Mouse (Mus musculus): ENCODE data around the gene Lcn2. TPM values are rescaled to one million over a fixed set of nuclear protein-coding genes. Genes with fewer than 3 reads are reported as not detected.

Gene Lcn2
- polyA plus RNA-seq, 1 experiment from 2014 or later = not detected

DNA sequence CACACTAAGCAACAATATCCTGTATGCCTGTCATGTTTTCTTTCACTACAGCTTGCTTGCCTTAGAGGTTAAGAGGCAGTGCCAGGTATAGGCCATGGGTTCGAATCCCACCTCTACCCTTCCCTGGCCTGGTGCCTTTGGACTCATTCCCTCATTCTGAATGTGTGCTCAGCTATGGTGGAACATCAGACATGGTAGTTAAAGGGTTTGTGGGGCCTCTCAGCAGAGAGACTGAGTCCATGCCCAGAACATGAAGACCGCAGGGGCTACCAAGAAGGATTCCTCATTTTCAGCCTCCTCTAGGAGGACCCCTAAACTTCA lies 44.7 kb downstream of the Lcn2 start:
- WGBS = 88% methylated on average over 2 of the region's 2 CpGs

GRCm38 (mm10) chr2:32342539-32343350 lies 45.3 kb downstream of the Lcn2 start:
- H3K36me3 ChIP-seq (replicated peaks) = peaks cover 6% of the 10 kb centered on the region
- WGBS = 75% methylated on average over 6 of the region's 6 CpGs
- no peak overlapping the region for H3K4me3 ChIP-seq
- no peak for DNase-seq (ENCODE audit: extremely low spot score, low spot score)
- peak overlapping the region; percentile 37; the same call in 1 of the 2 replicates for H3K27ac ChIP-seq
- no peaks in the 10 kb centered on the region; the same call in 1 of the 2 replicates for H3K27me3 ChIP-seq (ENCODE audit: poor library complexity, severe bottlenecking)
- no peaks in the 10 kb centered on the region for H3K9me3 ChIP-seq
- peaks cover 21% of the 10 kb centered on the region for H3K4me1 ChIP-seq

More for the DNA sequence above, 44.7 kb downstream of the Lcn2 start:
- H3K9me3 ChIP-seq = no peaks in the 10 kb centered on the region
- H3K4me1 ChIP-seq = peaks cover 21% of the 10 kb centered on the region
- no peaks in the 10 kb centered on the region; the same call in 1 of the 2 replicates for H3K27me3 ChIP-seq (ENCODE audit: poor library complexity, severe bottlenecking)
- no peaks in the 10 kb centered on the region; the same call in 1 of the 2 replicates for H3K36me3 ChIP-seq (replicated peaks)
- no peak overlapping the region for H3K27ac ChIP-seq
- DNase-seq (ENCODE audit: extremely low spot score, low spot score) = no peak
- no peak overlapping the region for H3K4me3 ChIP-seq

DNA sequence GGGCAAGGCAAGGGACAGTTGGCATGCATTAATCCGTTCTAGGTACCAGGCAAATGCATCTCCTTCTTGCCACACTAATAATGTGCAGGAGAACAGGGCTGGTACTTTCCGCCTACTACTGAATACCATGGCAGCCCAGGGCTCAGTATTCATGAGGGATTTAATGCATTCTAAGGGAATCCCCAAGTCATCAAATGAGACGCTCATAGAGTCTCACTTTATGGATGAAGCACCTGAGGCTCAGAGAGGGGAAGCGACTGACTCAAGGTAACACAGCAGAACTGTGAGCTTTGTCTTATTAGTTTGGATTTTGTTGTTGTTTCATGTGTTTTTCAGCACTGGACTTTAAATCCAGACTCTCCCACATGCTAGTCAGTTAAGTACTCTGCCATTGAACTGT lies 46.0 kb downstream of the Lcn2 start:
- Histone ChIP-seq H3K27ac (no peak overlapping the region), H3K4me3 (no peak overlapping the region), H3K36me3 (replicated peaks) (peaks cover 8% of the 10 kb centered on the region), H3K4me1 (peaks cover 21% of the 10 kb centered on the region), H3K27me3 (ENCODE audit: poor library complexity, severe bottlenecking) (no peaks in the 10 kb centered on the region; the same call in 1 of the 2 replicates), H3K9me3 (no peaks in the 10 kb centered on the region)
- WGBS = 86% methylated on average over 4 of the region's 4 CpGs
- no peak for DNase-seq (ENCODE audit: extremely low spot score, low spot score)

DNA sequence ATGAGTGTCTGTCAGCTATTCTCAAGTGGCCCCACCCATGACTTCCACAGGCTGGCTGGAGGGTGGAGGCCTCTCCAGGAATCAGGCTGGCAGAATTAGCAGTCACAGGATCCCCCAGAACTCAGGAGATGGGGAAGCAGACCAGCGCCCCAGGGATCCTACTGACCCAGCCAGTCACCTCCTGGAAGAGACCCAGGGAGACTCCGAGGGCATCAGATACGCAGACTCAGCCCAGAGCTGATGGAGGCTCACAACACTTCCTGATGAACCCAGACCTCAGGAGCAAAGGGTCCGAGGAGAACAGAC lies 46.5 kb downstream of the Lcn2 start:
- H3K27ac ChIP-seq = no peak overlapping the region
- H3K27me3 ChIP-seq (ENCODE audit: poor library complexity, severe bottlenecking) = peaks cover under 1% of the 10 kb centered on the region; the same call in 1 of the 2 replicates
- no peaks in the 10 kb centered on the region for H3K9me3 ChIP-seq
- WGBS = 82% methylated on average over 4 of the region's 4 CpGs
- H3K4me3 ChIP-seq = no peak overlapping the region
- peaks cover 21% of the 10 kb centered on the region for H3K4me1 ChIP-seq
- DNase-seq (ENCODE audit: extremely low spot score, low spot score) = no peak
- peaks cover 8% of the 10 kb centered on the region for H3K36me3 ChIP-seq (replicated peaks)

GRCm38 (mm10) chr2:32340836-32341633 lies 47.0 kb downstream of the Lcn2 start:
- Histone ChIP-seq H3K4me3 (no peak overlapping the region), H3K27me3 (ENCODE audit: poor library complexity, severe bottlenecking) (peaks cover 6% of the 10 kb centered on the region), H3K36me3 (replicated peaks) (peaks cover 11% of the 10 kb centered on the region), H3K4me1 (peaks cover 22% of the 10 kb centered on the region), H3K27ac (no peak overlapping the region), H3K9me3 (no peaks in the 10 kb centered on the region)
- no peak for DNase-seq (ENCODE audit: extremely low spot score, low spot score)
- WGBS = 84% methylated on average over 13 of the region's 13 CpGs

DNA sequence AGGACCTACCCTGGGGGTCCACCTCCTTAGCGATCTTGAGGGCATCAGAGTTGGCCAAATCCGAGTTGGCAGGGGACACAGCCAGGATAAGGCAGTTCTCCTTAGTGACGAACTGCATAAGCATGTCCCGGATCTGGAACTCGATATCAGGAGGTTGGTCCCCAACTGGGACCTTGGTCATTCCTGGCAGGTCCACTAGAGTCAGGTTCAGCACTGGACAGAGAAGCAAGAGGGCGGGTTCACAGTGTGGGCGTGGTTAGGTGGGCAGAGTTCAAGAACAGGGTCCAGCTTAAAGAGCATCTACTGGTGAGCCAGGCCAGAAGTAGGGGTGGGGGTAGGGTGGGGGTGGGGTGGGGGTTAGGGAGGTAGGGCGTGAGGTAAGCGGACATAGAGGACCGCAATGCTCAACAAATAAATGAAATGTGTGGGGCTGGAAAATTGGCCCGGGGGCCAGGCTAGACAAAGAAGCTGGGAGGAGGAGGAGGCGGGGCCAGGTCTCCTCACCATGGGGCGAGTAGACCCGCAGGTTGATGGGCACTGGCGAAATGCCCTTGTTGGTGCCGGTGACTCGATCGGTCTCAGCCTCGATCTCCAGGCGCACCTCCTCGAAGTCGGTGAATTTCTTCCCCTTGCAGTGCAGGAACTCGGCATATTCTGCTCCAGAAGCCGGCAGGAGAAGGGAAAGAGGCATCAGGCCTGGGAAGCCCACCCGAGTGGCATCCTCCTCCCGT lies 48.0 kb downstream of the Lcn2 start:
- Histone ChIP-seq H3K4me3 (no peak overlapping the region), H3K27me3 (ENCODE audit: poor library complexity, severe bottlenecking) (peaks cover 16% of the 10 kb centered on the region), H3K27ac (no peak overlapping the region), H3K4me1 (peaks cover 25% of the 10 kb centered on the region), H3K9me3 (no peaks in the 10 kb centered on the region), H3K36me3 (replicated peaks) (peaks cover 20% of the 10 kb centered on the region)
- DNase-seq (ENCODE audit: extremely low spot score, low spot score) = no peak
- 44% methylated on average over 26 of the region's 26 CpGs for WGBS

GRCm38 (mm10) chr2:32335888-32336287 lies 52.2 kb downstream of the Lcn2 start:
- Histone ChIP-seq H3K4me1 (peaks cover 13% of the 10 kb centered on the region), H3K36me3 (replicated peaks) (peaks cover 26% of the 10 kb centered on the region), H3K9me3 (no peaks in the 10 kb centered on the region), H3K27ac (no peak overlapping the region), H3K27me3 (ENCODE audit: poor library complexity, severe bottlenecking) (peaks cover 34% of the 10 kb centered on the region), H3K4me3 (no peak overlapping the region)
- WGBS = 53% methylated on average over 15 of the region's 15 CpGs
- DNase-seq (ENCODE audit: extremely low spot score, low spot score) = no peak

Other genes starting within 250 kb of the Lcn2 start
- 48.2 and 50.1 TPM in 2 replicates for gene Prrc2b, start 237.2 kb downstream of the Lcn2 start, polyA plus RNA-seq (2016; fragmentation: Nextera tagmentation; extraction: Ambion mirVana)
- 26.6 and 29.7 TPM in 2 replicates for gene Pomt1, start 151.7 kb downstream of the Lcn2 start, polyA plus RNA-seq (2016; fragmentation: Nextera tagmentation; extraction: Ambion mirVana)
- gene Uck1, start 128.1 kb downstream of the Lcn2 start, polyA plus RNA-seq (2016; fragmentation: Nextera tagmentation; extraction: Ambion mirVana) = 83.6 and 91.4 TPM in 2 replicates
- 16.6 and 17.4 TPM in 2 replicates for gene Golga2, start 100.9 kb downstream of the Lcn2 start, polyA plus RNA-seq (2016; fragmentation: Nextera tagmentation; extraction: Ambion mirVana)
- 529 and 531 TPM in 2 replicates for gene Swi5, start 100.2 kb downstream of the Lcn2 start, polyA plus RNA-seq (2016; fragmentation: Nextera tagmentation; extraction: Ambion mirVana)
- gene Ciz1, start 35.9 kb downstream of the Lcn2 start, polyA plus RNA-seq (2016; fragmentation: Nextera tagmentation; extraction: Ambion mirVana) = 57.7 and 70.3 TPM in 2 replicates
- gene Dnm1, start 34.9 kb downstream of the Lcn2 start, polyA plus RNA-seq (2016; fragmentation: Nextera tagmentation; extraction: Ambion mirVana) = 7.8 and 9.7 TPM in 2 replicates
- 36.3 and 37.5 TPM in 2 replicates for gene 1110008P14Rik, start 6.3 kb downstream of the Lcn2 start, polyA plus RNA-seq (2016; fragmentation: Nextera tagmentation; extraction: Ambion mirVana)
- gene Ptges2, start 7.6 kb upstream of the Lcn2 start, polyA plus RNA-seq (2016; fragmentation: Nextera tagmentation; extraction: Ambion mirVana) = 23.8 and 26.4 TPM in 2 replicates
- gene Naif1, start 62.2 kb upstream of the Lcn2 start, polyA plus RNA-seq (2016; fragmentation: Nextera tagmentation; extraction: Ambion mirVana) = 6.6 and 6.7 TPM in 2 replicates
- 25.0 and 26.3 TPM in 2 replicates for gene Slc25a25, start 63.2 kb upstream of the Lcn2 start, polyA plus RNA-seq (2016; fragmentation: Nextera tagmentation; extraction: Ambion mirVana)
- 7.3 and 7.8 TPM in 2 replicates for gene Fam102a, start 147.1 kb upstream of the Lcn2 start, polyA plus RNA-seq (2016; fragmentation: Nextera tagmentation; extraction: Ambion mirVana)
- 104 and 105 TPM in 2 replicates for gene Dpm2, start 182.6 kb upstream of the Lcn2 start, polyA plus RNA-seq (2016; fragmentation: Nextera tagmentation; extraction: Ambion mirVana)
- 1.8 TPM in 2 replicates for gene Pip5kl1, start 186.5 kb upstream of the Lcn2 start, polyA plus RNA-seq (2016; fragmentation: Nextera tagmentation; extraction: Ambion mirVana)
- 0.19 and 0.30 TPM in 2 replicates for gene 9430097D07Rik, start 187.4 kb upstream of the Lcn2 start, polyA plus RNA-seq (2016; fragmentation: Nextera tagmentation; extraction: Ambion mirVana)
- 15.7 and 17.6 TPM in 2 replicates for gene St6galnac4, start 198.8 kb upstream of the Lcn2 start, polyA plus RNA-seq (2016; fragmentation: Nextera tagmentation; extraction: Ambion mirVana)
- 13.3 and 13.8 TPM in 2 replicates for gene St6galnac6, start 211.5 kb upstream of the Lcn2 start, polyA plus RNA-seq (2016; fragmentation: Nextera tagmentation; extraction: Ambion mirVana)
- gene Ak1, start 233.5 kb upstream of the Lcn2 start, polyA plus RNA-seq (2016; fragmentation: Nextera tagmentation; extraction: Ambion mirVana) = 17.8 and 20.2 TPM in 2 replicates